Mouse (Mus musculus): Measurements from ENCODE around the gene Syngr2. TPM values are rescaled to one million over a fixed set of nuclear protein-coding genes. Genes with fewer than 3 reads are reported as not detected.

Syngr2 gene
- total and polyA plus RNA-seq, 3 experiments, result 189 to 384 TPM; not detected in 1

- TF ChIP-seq EP300 (IDR thresholded peaks at IDR 0.05; ENCODE audit: low read depth in 1 of 2, low read length in 2 of 2) (no peak; a peak in 1 of 4 replicates), MEF2A (IDR thresholded peaks at IDR 0.05; ENCODE audit: extremely low read depth, insufficient replicate concordance, low read depth, low read length, poor library complexity, severe bottlenecking) (0 out of 2 replicates have a peak, but pooled peaks have one; percentile 38), ZMIZ1 (IDR thresholded peaks at IDR 0.05; ENCODE audit: low read depth, low read length) (peak; percentile 97)
Observed at GRCm38 (mm10) chr11:117848985-117849671, 39.7 kb downstream of the Syngr2 start, which contains the start of gene Birc5 (continued).

GRCm38 (mm10) chr11:117852875-117853274 lies 43.4 kb downstream of the Syngr2 start:
- H3K9ac ChIP-seq (ENCODE audit: control insufficient read depth, low read depth, low read length, poor library complexity, severe bottlenecking), result no peak overlapping the region
- no peak overlapping the region for H3K27ac ChIP-seq (ENCODE audit: control insufficient read depth, low read depth, low read length)
- H3K4me1 ChIP-seq (ENCODE audit: control insufficient read depth in 1 of 2, insufficient read depth in 2 of 2, low read length in 2 of 2), result peaks cover 9 to 14% of the 10 kb centered on the region in 2 experiments
- H3K4me3 ChIP-seq (ENCODE audit: control insufficient read depth in 1 of 2, insufficient read depth in 1 of 2, low read depth in 2 of 2, low read length in 2 of 2), result no peak overlapping the region
- H3K9me3 ChIP-seq (replicated peaks; ENCODE audit: insufficient read depth, low read length), result no peaks in the 10 kb centered on the region
- no peaks in the 10 kb centered on the region for H3K27me3 ChIP-seq (ENCODE audit: control insufficient read depth in 1 of 2, insufficient read depth in 2 of 2, low read length in 2 of 2)
- H3K79me2 ChIP-seq (ENCODE audit: control insufficient read depth, insufficient read depth, low read length, poor library complexity), result peaks cover 28% of the 10 kb centered on the region
- TF ChIP-seq CHD2 (IDR thresholded peaks at IDR 0.05; ENCODE audit: low read length), result no peak
- no peak for TF ChIP-seq RCOR1 (IDR thresholded peaks at IDR 0.05; ENCODE audit: low read depth, low read length)
- no peak for TF ChIP-seq MXI1 (IDR thresholded peaks at IDR 0.05; ENCODE audit: low read depth, low read length)
- TF ChIP-seq GABPA (IDR thresholded peaks at IDR 0.05; ENCODE audit: low read depth, low read length), result no peak
- no peak for TF ChIP-seq USF2 (IDR thresholded peaks at IDR 0.05; ENCODE audit: borderline replicate concordance in 1 of 2, insufficient read depth in 1 of 2, low read depth in 1 of 2, low read length in 2 of 2)
- TF ChIP-seq TCF12 (IDR thresholded peaks at IDR 0.05; ENCODE audit: low read depth, low read length), result no peak
- TF ChIP-seq UBTF (IDR thresholded peaks at IDR 0.05; ENCODE audit: borderline replicate concordance, insufficient read depth, low read depth, low read length), result no peak
- no peak for TF ChIP-seq SMC3 (IDR thresholded peaks at IDR 0.05; ENCODE audit: low read depth, low read length)
- TF ChIP-seq KAT2A (conservative IDR thresholded peaks at IDR 0.05; ENCODE audit: low read depth, low read length), result no peak
- DNase-seq (ENCODE audit: low read depth, low spot score), result no peak
- peaks cover 16 to 33% of the 10 kb centered on the region in 2 experiments for H3K36me3 ChIP-seq (ENCODE audit: control insufficient read depth in 1 of 2, insufficient read depth in 2 of 2, low read length in 2 of 2)

- Histone ChIP-seq H3K4me1 (ENCODE audit: control insufficient read depth in 1 of 2, insufficient read depth in 2 of 2, low read length in 2 of 2) (peaks cover 8 to 11% of the 10 kb centered on the region in 2 experiments), H3K27me3 (ENCODE audit: control insufficient read depth in 1 of 2, insufficient read depth in 2 of 2, low read length in 2 of 2) (no peaks in the 10 kb centered on the region), H3K27ac (ENCODE audit: control insufficient read depth, low read depth, low read length) (no peak overlapping the region), H3K9ac (ENCODE audit: control insufficient read depth, low read depth, low read length, poor library complexity, severe bottlenecking) (no peak overlapping the region), H3K4me3 (ENCODE audit: control insufficient read depth in 1 of 2, insufficient read depth in 1 of 2, low read depth in 2 of 2, low read length in 2 of 2) (no peak overlapping the region), H3K36me3 (ENCODE audit: control insufficient read depth in 1 of 2, insufficient read depth in 2 of 2, low read length in 2 of 2) (peaks cover 16 to 33% of the 10 kb centered on the region in 2 experiments), H3K9me3 (replicated peaks; ENCODE audit: insufficient read depth, low read length) (no peaks in the 10 kb centered on the region), H3K79me2 (ENCODE audit: control insufficient read depth, insufficient read depth, low read length, poor library complexity) (peaks cover 23% of the 10 kb centered on the region)
- no peak for DNase-seq (ENCODE audit: low read depth, low spot score)
- TF ChIP-seq USF1 (IDR thresholded peaks at IDR 0.05; ENCODE audit: low read depth, low read length), result no peak
- 0 out of 4 replicates have a peak, but pooled peaks of 1 of the 2 experiments have one; percentile 7 for TF ChIP-seq POLR2A (IDR thresholded peaks at IDR 0.05; ENCODE audit: control insufficient read depth in 1 of 2, insufficient read depth in 1 of 2, low read depth in 1 of 2, low read length in 2 of 2, poor library complexity in 1 of 2)
Observed at GRCm38 (mm10) chr11:117854241-117854640, 44.8 kb downstream of the Syngr2 start.

Measured in MEL (cell line).